Mouse (Mus musculus) ES-Bruce4 (cell line): ENCODE data around the gene Prex1.

Source experiments
- CTCF ChIP-seq: IDR thresholded peaks from one replicate; pipeline ENCODE4 v1.8.1; 2011; ENCODE audit warnings: low read depth, low read length
- EP300 ChIP-seq: IDR thresholded peaks from 2 replicates; pipeline ENCODE4 v1.6.1; 2011; ENCODE audit warnings: low read depth, low read length; ENCODE audit not compliant: insufficient read depth
- POLR2A ChIP-seq: IDR thresholded peaks from one replicate; pipeline ENCODE4 v1.8.1; 2011; ENCODE audit warnings: low read length; ENCODE audit not compliant: insufficient read depth

- no peak for TF ChIP-seq CTCF
- no peak for TF ChIP-seq POLR2A
- no peak for TF ChIP-seq EP300
Observed at GRCm38 (mm10) chr2:166526204-166526603, 187.4 kb downstream of the Prex1 start.
